Mouse (Mus musculus): ENCODE measurements at regions not wholly inside any gene's neighbourhood (a gene's known extent, or its start where the extent isn't known, plus 50 kb on each side); places are given as distances from the start of the nearest gene placed in this dataset.

- no peak for DNase-seq
These were observed 54.0 kb downstream of the Foxi1 start for GRCm38 (mm10) chr11:34153749-34154525.

- peak; percentile 75 for DNase-seq
These were observed 51.1 kb upstream of the 4930469K13Rik start for GRCm38 (mm10) chr11:34149370-34149976.
